Mouse (Mus musculus): ENCODE data around the gene Sec61b.

DNA sequence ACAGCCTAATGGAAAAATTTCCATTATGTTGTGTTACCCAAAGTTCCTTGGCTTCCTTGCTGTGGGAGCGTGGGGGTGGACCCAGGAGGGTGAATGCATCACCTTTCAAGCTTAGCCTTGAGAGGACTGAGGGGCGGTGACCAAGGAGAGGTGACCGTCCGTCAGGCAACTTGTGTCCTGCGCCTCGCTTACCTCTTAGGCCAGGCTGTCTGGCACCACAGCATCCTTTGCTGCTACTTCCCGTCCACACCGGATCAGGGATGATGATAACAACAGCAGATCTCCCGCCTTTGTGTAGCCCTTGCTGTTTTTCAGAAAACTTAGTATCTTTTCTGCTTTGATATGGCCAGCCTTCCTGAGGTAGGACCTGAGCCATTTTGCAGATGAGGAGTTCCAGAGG lies 6.1 kb downstream of the Sec61b start:
- no peak for TF ChIP-seq CTCF (IDR thresholded peaks at IDR 0.05; ENCODE audit: low read depth)
- TF ChIP-seq EP300 (IDR thresholded peaks at IDR 0.05; ENCODE audit: low read depth): no peak

Measured in liver, embryonic 14.5 days (tissue).